Mouse (Mus musculus) hindbrain, embryonic 16.5 days (tissue): ENCODE results near the gene Igfbp5. TPM values are rescaled to one million over a fixed set of nuclear protein-coding genes. Genes with fewer than 3 reads are reported as not detected.

ENCODE experiments used
- ATAC-seq: fragments of 200-750 bp; cut with Nextera tagmentation; 2 replicates; pipeline ENCODE4 v1.8.0; 2017; ENCODE audit warnings: moderate TSS enrichment, moderate library complexity
- H3K27ac ChIP-seq: fragments of 300-500 bp; sonication (generic); 2 replicates; pipeline ENCODE4 v1.5.1; 2014; ENCODE audit warnings: low read depth, mild to moderate bottlenecking, control low read depth, low read length, moderate library complexity
- H3K27me3 ChIP-seq: fragments of 300-500 bp; sonication (generic); replicated peaks from 2 replicates; pipeline ENCODE4 v1.6.1; 2014; ENCODE audit warnings: low read length; ENCODE audit not compliant: control insufficient read depth, insufficient read depth
- H3K36me3 ChIP-seq: fragments of 300-500 bp; sonication (generic); 2 replicates; pipeline ENCODE4 v1.6.1; 2014; ENCODE audit warnings: mild to moderate bottlenecking, low read length, moderate library complexity, mixed read lengths; ENCODE audit not compliant: control insufficient read depth, insufficient read depth
- H3K4me1 ChIP-seq: fragments of 300-500 bp; sonication (generic); 2 replicates; pipeline ENCODE4 v1.6.1; 2014; ENCODE audit warnings: low read depth, low read length; ENCODE audit not compliant: control insufficient read depth, insufficient read depth
- H3K4me2 ChIP-seq: fragments of 300-500 bp; sonication (generic); 2 replicates; pipeline ENCODE4 v1.6.1; 2014; ENCODE audit warnings: mild to moderate bottlenecking, low read length, control low read depth, moderate library complexity
- H3K4me3 ChIP-seq: fragments of 300-500 bp; sonication (generic); 2 replicates; pipeline ENCODE4 v1.5.1; 2014; ENCODE audit warnings: mild to moderate bottlenecking, low read length, control low read depth, moderate library complexity
- H3K9ac ChIP-seq: fragments of 300-500 bp; sonication (generic); 2 replicates; pipeline ENCODE4 v1.6.1; 2014; ENCODE audit warnings: low read depth, mild to moderate bottlenecking, control low read depth, low read length, moderate library complexity
- H3K9me3 ChIP-seq: fragments of 300-500 bp; sonication (generic); 2 replicates; pipeline ENCODE4 v1.6.1; 2014; ENCODE audit warnings: mild to moderate bottlenecking, low read length, moderate library complexity; ENCODE audit not compliant: control insufficient read depth
- WGBS: fragments of 180-500 bp; shearing (Covaris S2); extraction: QIAGEN DNeasy Blood & Tissue Kit; methylation state at CpG from one replicate; pipeline ENCODE4 v1.1.7; 2014; 5-methylcytosine and 5-hydroxymethylcytosine counted together
- polyA plus RNA-seq: library from polyadenylated mRNA; unstranded; fragments of >200 nt; fragmentation: Nextera tagmentation; extraction: Ambion mirVana; gene quantifications from 2 replicates; pipeline ENCODE4 v1.2.1, GENCODE M21; 2015

The Igfbp5 gene
- 51.9 and 65.1 TPM in 2 replicates for polyA plus RNA-seq

- Histone ChIP-seq H3K27ac (peak within 1 kb of the TSS; percentile 71), H3K4me3 (peak within 1 kb of the TSS; percentile 58), H3K36me3 (no peaks in the 10 kb centered on the region), H3K27me3 (no peaks in the 10 kb centered on the region), H3K9me3 (no peaks in the 10 kb centered on the region), H3K4me1 (peaks cover 25% of the 10 kb centered on the region), H3K4me2 (peak within 1 kb of the TSS; percentile 84), H3K9ac (peak within 1 kb of the TSS; percentile 72)
- peak; percentile 53 for ATAC-seq
- WGBS, result under 1% methylated on average over 38 of the region's 38 CpGs
These were observed at the start of gene Igfbp5 for GRCm38 (mm10) chr1:72874287-72875211. Gene Igfbp5, minus strand, starts transcription at chr1:72874884.

- H3K36me3 ChIP-seq, result no peaks in the 10 kb centered on the region
- H3K9ac ChIP-seq, result no peak overlapping the region
- no peak for ATAC-seq
- no peak overlapping the region for H3K4me3 ChIP-seq
- H3K4me1 ChIP-seq, result no peaks in the 10 kb centered on the region
- no peaks in the 10 kb centered on the region for H3K27me3 ChIP-seq
- H3K9me3 ChIP-seq, result no peaks in the 10 kb centered on the region
- H3K4me2 ChIP-seq, result no peak overlapping the region
- 64% methylated on average over 6 of the region's 6 CpGs for WGBS
- no peak overlapping the region for H3K27ac ChIP-seq
These were observed 40.1 kb upstream of the Igfbp5 start for GRCm38 (mm10) chr1:72914815-72915214.

- H3K27ac ChIP-seq, result no peak overlapping the region
- H3K36me3 ChIP-seq, result no peaks in the 10 kb centered on the region
- H3K9me3 ChIP-seq, result no peaks in the 10 kb centered on the region
- H3K4me2 ChIP-seq, result no peak overlapping the region
- no peaks in the 10 kb centered on the region for H3K27me3 ChIP-seq
- no peak overlapping the region for H3K9ac ChIP-seq
- 83% methylated on average over 5 of the region's 5 CpGs for WGBS
- no peaks in the 10 kb centered on the region for H3K4me1 ChIP-seq
- ATAC-seq, result no peak
- no peak overlapping the region for H3K4me3 ChIP-seq
These were observed 38.4 kb upstream of the Igfbp5 start for GRCm38 (mm10) chr1:72913073-72913472.

- Histone ChIP-seq H3K27me3 (no peaks in the 10 kb centered on the region), H3K4me2 (no peak overlapping the region), H3K36me3 (no peaks in the 10 kb centered on the region), H3K27ac (no peak overlapping the region), H3K9me3 (no peaks in the 10 kb centered on the region), H3K9ac (no peak overlapping the region), H3K4me3 (no peak overlapping the region), H3K4me1 (no peaks in the 10 kb centered on the region)
- no peak for ATAC-seq
- WGBS, result 76% methylated on average over 2 of the region's 2 CpGs
These were observed 21.1 kb upstream of the Igfbp5 start for GRCm38 (mm10) chr1:72895821-72896220.

- Histone ChIP-seq H3K4me2 (no peak overlapping the region), H3K4me3 (no peak overlapping the region), H3K4me1 (no peaks in the 10 kb centered on the region), H3K36me3 (no peaks in the 10 kb centered on the region), H3K9me3 (no peaks in the 10 kb centered on the region), H3K27ac (no peak overlapping the region), H3K27me3 (no peaks in the 10 kb centered on the region), H3K9ac (no peak overlapping the region)
- WGBS, result 43% methylated on average over 1 of the region's 1 CpGs
- no peak for ATAC-seq
These were observed 13.2 kb upstream of the Igfbp5 start for GRCm38 (mm10) chr1:72887910-72888309.

- Histone ChIP-seq H3K4me3 (no peak overlapping the region), H3K36me3 (no peaks in the 10 kb centered on the region), H3K27me3 (no peaks in the 10 kb centered on the region), H3K9ac (no peak overlapping the region), H3K9me3 (no peaks in the 10 kb centered on the region), H3K27ac (no peak overlapping the region), H3K4me2 (no peak overlapping the region), H3K4me1 (no peaks in the 10 kb centered on the region)
- 82% methylated on average over 7 of the region's 7 CpGs for WGBS
- no peak for ATAC-seq
These were observed 11.1 kb upstream of the Igfbp5 start for GRCm38 (mm10) chr1:72885819-72886169.

GRCm38 (mm10) chr1:72885111-72885818 lies 10.6 kb upstream of the Igfbp5 start:
- Histone ChIP-seq H3K4me2 (no peak overlapping the region), H3K36me3 (no peaks in the 10 kb centered on the region), H3K4me3 (no peak overlapping the region), H3K9ac (no peak overlapping the region), H3K4me1 (no peaks in the 10 kb centered on the region), H3K27ac (no peak overlapping the region), H3K27me3 (no peaks in the 10 kb centered on the region), H3K9me3 (no peaks in the 10 kb centered on the region)
- WGBS, result 83% methylated on average over 11 of the region's 11 CpGs
- no peak for ATAC-seq

- Histone ChIP-seq H3K9me3 (no peaks in the 10 kb centered on the region), H3K4me3 (no peak overlapping the region), H3K36me3 (no peaks in the 10 kb centered on the region), H3K4me1 (peaks cover 15% of the 10 kb centered on the region), H3K27ac (no peak overlapping the region), H3K9ac (no peak overlapping the region), H3K27me3 (no peaks in the 10 kb centered on the region), H3K4me2 (no peak overlapping the region)
- ATAC-seq, result no peak
- 50% methylated on average over 4 of the region's 4 CpGs for WGBS
These were observed 4.6 kb upstream of the Igfbp5 start for GRCm38 (mm10) chr1:72879319-72879634.

- H3K36me3 ChIP-seq, result no peaks in the 10 kb centered on the region
- H3K9ac ChIP-seq, result no peak overlapping the region
- H3K27me3 ChIP-seq, result no peaks in the 10 kb centered on the region
- no peak overlapping the region; the same call in 1 of the 2 replicates for H3K27ac ChIP-seq
- peaks cover 15% of the 10 kb centered on the region for H3K4me1 ChIP-seq
- H3K4me3 ChIP-seq, result no peak overlapping the region
- H3K9me3 ChIP-seq, result no peaks in the 10 kb centered on the region
- 52% methylated on average over 25 of the region's 25 CpGs for WGBS
- peak overlapping the region; percentile 44 for H3K4me2 ChIP-seq
- no peak for ATAC-seq
These were observed 4.0 kb upstream of the Igfbp5 start for GRCm38 (mm10) chr1:72878473-72879318.
